Mouse (Mus musculus) megakaryocyte, embryonic 14.5 days (primary cell): ENCODE data around the gene Gm16253.

Experiments used
- FLI1 ChIP-seq: IDR thresholded peaks from 2 replicates; pipeline ENCODE4 v1.6.1; 2012; ENCODE audit warnings: low read length, inconsistent platforms, mixed read lengths
- GATA1 ChIP-seq: IDR thresholded peaks from 3 replicates; pipeline ENCODE4 v1.6.1; 2012; ENCODE audit warnings: mixed read lengths, low read length, inconsistent platforms, borderline replicate concordance

GRCm38 (mm10) chr3:96548824-96549223, 28.0 kb upstream of the Gm16253 start:
- TF ChIP-seq GATA1 (no peak), FLI1 (no peak)
